Mouse (Mus musculus): ENCODE results near the gene Fgf7.

The Fgf7 gene

GRCm38 (mm10) chr2:126034379-126035005 lies at the start of gene Fgf7:
Gene Fgf7, plus strand, starts transcription at chr2:126034658.
- in situ Hi-C loops (cut with MboI) = no loop called here

- in situ Hi-C loops (cut with MboI) = no loop called here
Measured at GRCm38 (mm10) chr2:126002291-126002690, 32.2 kb upstream of the Fgf7 start.

GRCm38 (mm10) chr2:126006088-126006487 lies 28.4 kb upstream of the Fgf7 start:
- in situ Hi-C loops (cut with MboI) = no loop called here

GRCm38 (mm10) chr2:126006742-126007141 lies 27.7 kb upstream of the Fgf7 start:
- in situ Hi-C loops (cut with MboI) = no loop called here

- in situ Hi-C loops (cut with MboI) = no loop called here
Measured at GRCm38 (mm10) chr2:126014989-126015710, 19.3 kb upstream of the Fgf7 start.

GRCm38 (mm10) chr2:126015763-126016473 lies 18.5 kb upstream of the Fgf7 start:
- in situ Hi-C loops (cut with MboI) = no loop called here

GRCm38 (mm10) chr2:126031186-126031900 lies 3.1 kb upstream of the Fgf7 start:
- in situ Hi-C loops (cut with MboI) = no loop called here

- in situ Hi-C loops (cut with MboI) = no loop called here
Measured at GRCm38 (mm10) chr2:126033114-126033972, 1.1 kb upstream of the Fgf7 start.

- in situ Hi-C loops (cut with MboI) = no loop called here
Measured at GRCm38 (mm10) chr2:126035013-126035770, 734 bp downstream of the Fgf7 start.

GRCm38 (mm10) chr2:126036121-126036520 lies 1.7 kb downstream of the Fgf7 start:
- in situ Hi-C loops (cut with MboI) = no loop called here

- in situ Hi-C loops (cut with MboI) = no loop called here
Measured at GRCm38 (mm10) chr2:126038221-126039000, 4.0 kb downstream of the Fgf7 start.

GRCm38 (mm10) chr2:126039414-126039891 lies 5.0 kb downstream of the Fgf7 start:
- in situ Hi-C loops (cut with MboI) = no loop called here

- in situ Hi-C loops (cut with MboI) = no loop called here
Measured at GRCm38 (mm10) chr2:126040651-126041050, 6.2 kb downstream of the Fgf7 start.

GRCm38 (mm10) chr2:126041237-126041636 lies 6.8 kb downstream of the Fgf7 start:
- in situ Hi-C loops (cut with MboI) = no loop called here

GRCm38 (mm10) chr2:126042674-126043073 lies 8.2 kb downstream of the Fgf7 start:
- in situ Hi-C loops (cut with MboI) = no loop called here

- in situ Hi-C loops (cut with MboI) = no loop called here
Measured at GRCm38 (mm10) chr2:126045621-126046020, 11.2 kb downstream of the Fgf7 start.

GRCm38 (mm10) chr2:126052749-126053557 lies 18.5 kb downstream of the Fgf7 start:
- in situ Hi-C loops (cut with MboI) = no loop called here

- in situ Hi-C loops (cut with MboI) = no loop called here
Measured at GRCm38 (mm10) chr2:126053657-126054056, 19.2 kb downstream of the Fgf7 start.

GRCm38 (mm10) chr2:126060595-126060994 lies 26.1 kb downstream of the Fgf7 start:
- in situ Hi-C loops (cut with MboI) = no loop called here
